Mouse (Mus musculus) megakaryocyte-erythroid progenitor cell, adult 5-6 weeks (primary cell): Measurements from ENCODE around the gene Fhl1. TPM values are rescaled to one million over a fixed set of nuclear protein-coding genes. Genes with fewer than 3 reads are reported as not detected.
A peak's percentile ranks its signal among the peaks of the same experiment; 100 is the strongest.

Experiments used
- ATAC-seq: replicated peaks from 2 replicates; pipeline ENCODE4 v1.8.0; 2016; ENCODE audit warnings: mild to moderate bottlenecking, inconsistent platforms; ENCODE audit not compliant: severe bottlenecking, poor library complexity, low FRiP score, low TSS enrichment
- total RNA-seq, 2 experiments: library from RNA; stranded (forward) in 1 of 2; stranded (reverse) in 1 of 2; fragments of 200-1000, 215-1000 nt in 1 of 2; fragments of >200 nt in 1 of 2; fragmentation: Nextera tagmentation in 1 of 2; gene quantifications; 2 replicates each; pipeline ENCODE4 v1.2.3; 2014 to 2017

Fhl1 gene
- total RNA-seq, 2 experiments from 2014 or later, result 0.94 TPM; not detected in 1

- ATAC-seq, result no peak
These were observed 9.8 kb downstream of the Fhl1 start for GRCm38 (mm10) chrX:56741428-56741827.

- ATAC-seq, result no peak
These were observed 19.9 kb downstream of the Fhl1 start for GRCm38 (mm10) chrX:56751536-56751935.

- no peak for ATAC-seq
These were observed 20.6 kb downstream of the Fhl1 start for GRCm38 (mm10) chrX:56752144-56752543.

GRCm38 (mm10) chrX:56753317-56754289, 22.0 kb downstream of the Fhl1 start:
- no peak for ATAC-seq

DNA sequence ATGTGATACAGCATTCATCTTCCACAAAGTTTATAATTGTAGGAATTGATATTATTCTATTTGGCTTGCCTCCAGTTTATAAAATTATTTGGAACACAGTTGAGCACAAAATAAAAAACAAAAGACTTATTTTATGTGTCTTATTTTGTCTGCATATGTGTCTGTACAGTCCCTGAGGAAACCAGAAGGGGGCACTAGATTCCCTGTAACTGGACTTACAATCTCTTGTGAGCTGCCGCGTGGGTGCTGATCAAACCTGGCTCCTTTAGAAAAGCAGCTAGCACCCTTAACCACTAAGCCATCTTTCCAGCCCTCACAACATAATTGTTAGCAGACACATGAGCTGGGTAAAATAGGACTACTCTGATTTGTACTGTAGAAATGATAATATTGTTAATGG, 24.1 kb downstream of the Fhl1 start:
- peak; percentile 59; the same call in 1 of the 2 replicates for ATAC-seq

DNA sequence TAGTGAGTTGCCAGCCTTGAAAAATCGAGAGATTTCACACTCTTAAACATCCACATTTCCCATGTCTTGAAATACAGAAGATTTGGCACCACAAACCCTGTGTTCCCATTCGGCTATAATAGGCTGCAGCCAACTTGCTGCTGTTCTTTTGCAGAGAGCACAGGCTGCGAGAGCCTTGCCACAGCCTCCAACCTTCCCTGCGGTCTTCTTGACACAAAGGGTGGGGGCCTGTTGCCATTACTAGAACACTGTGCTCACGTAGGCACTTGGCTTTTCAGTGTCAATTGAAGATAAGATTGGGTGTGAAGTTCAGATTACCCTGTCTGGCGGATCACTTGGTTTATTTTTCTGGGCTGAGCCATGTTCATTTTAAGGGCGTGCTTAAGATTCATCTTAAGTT, 24.8 kb downstream of the Fhl1 start:
- peak; percentile 88 for ATAC-seq

- ATAC-seq, result no peak
These were observed 28.7 kb downstream of the Fhl1 start for GRCm38 (mm10) chrX:56760257-56760760.

GRCm38 (mm10) chrX:56769838-56770237, 38.3 kb downstream of the Fhl1 start:
- no peak for ATAC-seq

DNA sequence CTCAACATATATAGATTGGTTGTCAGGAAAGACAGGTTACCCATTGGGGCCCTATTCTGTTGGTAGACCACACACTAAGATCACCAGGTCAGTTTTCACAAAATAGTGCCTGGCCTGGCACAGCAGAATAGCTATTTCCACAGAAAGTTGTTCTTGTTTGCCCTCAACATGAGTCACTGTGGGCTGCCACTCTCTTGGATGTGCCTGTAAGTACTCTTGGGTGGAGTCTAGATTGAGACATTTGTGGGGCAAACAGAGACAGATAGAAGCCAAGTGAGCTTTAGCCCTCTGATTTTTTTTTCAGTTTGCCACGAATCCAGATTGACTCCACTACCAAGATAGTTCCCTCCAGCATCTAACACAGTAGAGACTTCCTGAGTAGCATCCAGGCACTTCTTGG, 40.2 kb downstream of the Fhl1 start:
- no peak for ATAC-seq

DNA sequence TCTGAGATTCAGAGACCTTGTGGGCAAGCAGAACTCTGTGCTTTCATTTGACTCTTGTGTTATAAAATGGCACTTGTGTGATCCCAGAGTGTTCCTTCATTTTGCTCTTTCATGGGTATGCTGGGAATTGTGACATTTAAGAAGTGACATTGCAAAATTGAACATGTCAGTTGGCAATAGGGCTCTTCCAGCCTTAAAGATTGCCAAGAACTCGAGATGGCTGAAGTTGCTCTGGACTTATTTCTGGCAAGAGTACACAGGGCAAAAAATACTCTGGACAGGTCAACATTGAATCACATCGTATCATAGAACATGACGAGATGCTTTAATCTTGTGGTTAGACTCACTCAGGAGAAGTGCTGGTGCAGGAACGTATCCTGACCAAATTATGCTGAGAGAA, 41.7 kb downstream of the Fhl1 start:
- ATAC-seq, result no peak

GRCm38 (mm10) chrX:56786281-56787061, 54.9 kb downstream of the Fhl1 start:
- no peak for ATAC-seq

DNA sequence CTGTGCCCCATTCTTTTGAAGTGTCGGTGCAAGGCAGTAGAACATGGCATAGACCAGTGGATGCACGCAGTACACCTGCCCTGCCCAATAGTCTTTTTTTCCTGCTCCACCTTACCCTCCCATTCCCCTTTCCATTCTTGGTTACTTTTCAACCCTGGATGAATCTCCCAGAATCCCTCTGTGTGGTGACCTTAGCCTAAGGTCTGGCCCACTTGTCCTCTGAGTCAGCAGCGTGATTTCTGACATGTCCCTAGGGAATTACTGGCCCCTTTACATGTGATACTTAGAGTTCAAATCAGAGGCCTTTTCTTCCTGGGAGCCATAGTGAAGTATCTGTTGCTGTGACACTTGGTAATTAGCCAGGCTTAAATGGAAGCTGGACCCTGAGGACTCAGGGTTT, 55.9 kb downstream of the Fhl1 start:
- no peak for ATAC-seq

- ATAC-seq, result no peak
These were observed 59.0 kb downstream of the Fhl1 start for GRCm38 (mm10) chrX:56790591-56790990.

DNA sequence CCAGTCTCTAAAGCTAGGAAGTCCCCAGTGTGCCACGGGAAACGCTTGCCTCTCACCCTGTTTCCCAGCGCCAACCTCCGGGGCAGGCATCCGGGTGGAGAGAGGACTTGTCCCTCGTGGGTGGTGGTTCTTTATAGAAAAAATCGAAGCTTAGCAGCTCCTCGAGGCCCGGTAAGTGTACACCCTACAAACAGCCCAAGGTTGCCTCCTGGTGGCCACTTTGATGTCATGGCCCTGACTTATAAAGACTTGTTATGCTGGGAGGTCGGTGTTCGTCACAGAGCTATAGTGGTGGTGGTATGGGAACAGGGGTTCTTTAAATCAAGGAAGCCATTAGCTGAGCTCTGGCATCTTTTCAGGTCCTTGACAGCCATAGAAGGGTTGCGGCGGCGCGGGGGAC, 59.7 kb downstream of the Fhl1 start:
- peak; percentile 68 for ATAC-seq

- peak; percentile 70 for ATAC-seq
These were observed 90.4 kb downstream of the Fhl1 start, which contains the start of gene Map7d3 for GRCm38 (mm10) chrX:56821765-56822603. Gene Map7d3, minus strand, starts transcription at chrX:56822326.

DNA sequence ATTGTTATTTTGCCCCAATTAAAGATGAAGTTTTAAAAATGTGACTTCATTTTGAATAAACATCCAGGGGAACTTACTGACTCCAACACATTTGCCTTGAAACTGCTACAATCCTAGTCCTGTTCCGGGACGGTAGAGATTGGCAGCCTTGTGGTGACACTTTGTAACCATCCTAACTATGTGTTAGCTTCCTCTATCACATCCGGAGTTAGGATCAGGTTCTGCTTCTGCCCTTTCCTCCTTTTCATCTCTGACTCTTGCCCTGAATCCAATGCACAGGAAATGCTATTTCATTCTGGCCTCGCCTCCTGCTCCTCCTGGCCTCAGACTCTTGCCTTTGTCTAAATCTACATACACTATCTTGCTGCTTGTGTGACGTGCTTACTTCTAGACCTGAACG, 95.9 kb downstream of the Fhl1 start:
- ATAC-seq, result no peak

- no peak for ATAC-seq
These were observed 104.3 kb downstream of the Fhl1 start for GRCm38 (mm10) chrX:56835842-56836241.

DNA sequence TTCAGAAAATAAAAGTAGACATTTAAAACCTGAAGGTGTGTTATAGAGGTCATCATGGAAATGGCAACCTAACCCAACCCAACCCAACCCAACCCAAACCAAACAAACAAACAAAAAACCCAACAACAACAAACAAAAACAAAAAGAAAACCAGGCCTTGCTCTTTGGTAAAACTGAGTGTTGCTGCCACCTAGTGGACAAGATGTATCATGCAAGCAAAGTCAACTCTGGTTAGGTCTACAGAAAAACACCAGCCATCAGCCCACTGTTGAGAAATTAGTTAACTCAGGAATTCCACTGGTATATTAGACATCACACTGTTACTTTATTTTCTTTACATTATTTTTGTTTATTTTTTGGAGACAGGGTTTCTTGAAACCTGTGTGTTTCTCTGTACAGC, 107.8 kb downstream of the Fhl1 start:
- no peak for ATAC-seq

- no peak for ATAC-seq
These were observed 109.7 kb downstream of the Fhl1 start for GRCm38 (mm10) chrX:56841255-56841654.
